Mouse (Mus musculus) T-helper 1 cell (primary cell): ENCODE data around the gene Susd6.
"Not testable (repeated sequence)": the region's sequence is repeated elsewhere in the genome, so short reads cannot be mapped to it uniquely, and the experiment has no call there.

Source experiments
- in situ Hi-C: fragments of 300-600 bp; cut with MboI, MseI; formaldehyde crosslinking; loops from one replicate; pipeline ENCODE4 v1.15.1; 2025; ENCODE audit warnings: high pct_unique_total_duplicates

The Susd6 gene

GRCm38 (mm10) chr12:80811646-80812509 lies 21.6 kb downstream of the Susd6 start:
- in situ Hi-C loops: no loop called here

GRCm38 (mm10) chr12:80812510-80812820 lies 22.2 kb downstream of the Susd6 start:
- in situ Hi-C loops: no loop called here

GRCm38 (mm10) chr12:80813456-80813855 lies 23.1 kb downstream of the Susd6 start:
- in situ Hi-C loops: no loop called here

GRCm38 (mm10) chr12:80813872-80814271 lies 23.6 kb downstream of the Susd6 start:
- in situ Hi-C loops: no loop called here

GRCm38 (mm10) chr12:80814529-80814928 lies 24.2 kb downstream of the Susd6 start:
- in situ Hi-C loops: no loop called here

GRCm38 (mm10) chr12:80815298-80815697 lies 25.0 kb downstream of the Susd6 start:
- in situ Hi-C loops: no loop called here

GRCm38 (mm10) chr12:80815893-80816292 lies 25.6 kb downstream of the Susd6 start:
- in situ Hi-C loops: no loop called here

GRCm38 (mm10) chr12:80816380-80817086 lies 26.2 kb downstream of the Susd6 start:
- in situ Hi-C loops: no loop called here

GRCm38 (mm10) chr12:80817697-80818235 lies 27.5 kb downstream of the Susd6 start:
- in situ Hi-C loops: no loop called here

GRCm38 (mm10) chr12:80819020-80819419 lies 28.7 kb downstream of the Susd6 start:
- in situ Hi-C loops: not testable (repeated sequence)

GRCm38 (mm10) chr12:80821312-80822007 lies 31.1 kb downstream of the Susd6 start:
- in situ Hi-C loops: no loop called here

- in situ Hi-C loops: no loop called here
These were observed 32.2 kb downstream of the Susd6 start for GRCm38 (mm10) chr12:80822533-80822932.

- in situ Hi-C loops: no loop called here
These were observed 33.9 kb downstream of the Susd6 start for GRCm38 (mm10) chr12:80824202-80824601.

GRCm38 (mm10) chr12:80826423-80826822 lies 36.1 kb downstream of the Susd6 start:
- in situ Hi-C loops: loop anchor here (5.0 kb wide), 1 partner anchor 39 kb away; no protein-coding TSS in a partner anchor

GRCm38 (mm10) chr12:80827464-80828015 lies 37.2 kb downstream of the Susd6 start:
- in situ Hi-C loops: loop anchor here (5.0 kb wide), 1 partner anchor 40 kb away; no protein-coding TSS in a partner anchor

- in situ Hi-C loops: loop anchor here (5.0 kb wide), 1 partner anchor 41 kb away; no protein-coding TSS in a partner anchor
These were observed 37.7 kb downstream of the Susd6 start for GRCm38 (mm10) chr12:80828020-80828419.

- in situ Hi-C loops: loop anchor here (5.0 kb wide), 1 partner anchor 42 kb away; no protein-coding TSS in a partner anchor
These were observed 38.6 kb downstream of the Susd6 start for GRCm38 (mm10) chr12:80828951-80829350.

- in situ Hi-C loops: no loop called here
These were observed 39.9 kb downstream of the Susd6 start for GRCm38 (mm10) chr12:80830211-80830610.

GRCm38 (mm10) chr12:80830820-80831219 lies 40.5 kb downstream of the Susd6 start:
- in situ Hi-C loops: no loop called here

GRCm38 (mm10) chr12:80832313-80832712 lies 42.0 kb downstream of the Susd6 start:
- in situ Hi-C loops: no loop called here

- in situ Hi-C loops: no loop called here
These were observed 43.2 kb downstream of the Susd6 start for GRCm38 (mm10) chr12:80833541-80833940.
